Mouse (Mus musculus) intestine, postnatal 0 days (tissue): Measurements from ENCODE around the gene Mief2. TPM values are rescaled to one million over a fixed set of nuclear protein-coding genes. Genes with fewer than 3 reads are reported as not detected.
A peak's percentile ranks its signal among the peaks of the same experiment; 100 is the strongest.

ENCODE experiments used
- ATAC-seq: fragments of 200-750 bp; cut with Nextera tagmentation; 2 replicates; pipeline ENCODE4 v1.8.0; 2017; ENCODE audit warnings: mild to moderate bottlenecking, moderate TSS enrichment, moderate library complexity
- H3K27ac ChIP-seq: fragments of 300-500 bp; sonication (generic); 2 replicates; pipeline ENCODE4 v1.5.1; 2014; ENCODE audit warnings: mild to moderate bottlenecking, low read depth, low read length, moderate library complexity
- H3K27me3 ChIP-seq: fragments of 300-500 bp; sonication (generic); replicated peaks from 2 replicates; pipeline ENCODE4 v1.6.1; 2014; ENCODE audit warnings: low read length, mixed read lengths; ENCODE audit not compliant: control insufficient read depth, insufficient read depth
- H3K36me3 ChIP-seq: fragments of 300-500 bp; sonication (generic); 2 replicates; pipeline ENCODE4 v1.6.1; 2014; ENCODE audit warnings: mild to moderate bottlenecking, moderate library complexity; ENCODE audit not compliant: control insufficient read depth, insufficient read depth
- H3K4me1 ChIP-seq: fragments of 300-500 bp; sonication (generic); replicated peaks from 2 replicates; pipeline ENCODE4 v1.6.1; 2014; ENCODE audit warnings: antibody characterized with exemption, low read length, mixed read lengths; ENCODE audit not compliant: control insufficient read depth, insufficient read depth
- H3K4me2 ChIP-seq: fragments of 300-500 bp; sonication (generic); replicated peaks from 2 replicates; pipeline ENCODE4 v1.6.1; 2014; ENCODE audit warnings: low read depth, mild to moderate bottlenecking, moderate library complexity
- H3K4me3 ChIP-seq: fragments of 300-500 bp; sonication (generic); 2 replicates; pipeline ENCODE4 v1.5.1; 2014; ENCODE audit warnings: low read depth, low read length
- H3K9ac ChIP-seq: fragments of 300-500 bp; sonication (generic); 2 replicates; pipeline ENCODE4 v1.6.1; 2014; ENCODE audit warnings: mild to moderate bottlenecking, low read depth, low read length
- H3K9me3 ChIP-seq: fragments of 300-500 bp; sonication (generic); 2 replicates; pipeline ENCODE4 v1.6.1; 2016; ENCODE audit warnings: mixed run types; ENCODE audit not compliant: control insufficient read depth
- CTCF ChIP-seq: sonication (generic); IDR thresholded peaks from 2 replicates; pipeline ENCODE4 v1.5.1; 2016; ENCODE audit warnings: low read depth, mild to moderate bottlenecking, control low read depth, antibody characterized with exemption, moderate library complexity
- WGBS: fragments of 180-500 bp; shearing (Covaris S2); extraction: QIAGEN DNeasy Blood & Tissue Kit; methylation state at CpG from one replicate; pipeline ENCODE4 v1.1.7; 2014; 5-methylcytosine and 5-hydroxymethylcytosine counted together
- polyA plus RNA-seq: library from polyadenylated mRNA; unstranded; fragments of >200 nt; fragmentation: Nextera tagmentation; extraction: Ambion mirVana; gene quantifications from 2 replicates; pipeline ENCODE4 v1.2.1, GENCODE M21; 2015

The Mief2 gene
- polyA plus RNA-seq, 1 experiment from 2014 or later, result 7.3 TPM

DNA sequence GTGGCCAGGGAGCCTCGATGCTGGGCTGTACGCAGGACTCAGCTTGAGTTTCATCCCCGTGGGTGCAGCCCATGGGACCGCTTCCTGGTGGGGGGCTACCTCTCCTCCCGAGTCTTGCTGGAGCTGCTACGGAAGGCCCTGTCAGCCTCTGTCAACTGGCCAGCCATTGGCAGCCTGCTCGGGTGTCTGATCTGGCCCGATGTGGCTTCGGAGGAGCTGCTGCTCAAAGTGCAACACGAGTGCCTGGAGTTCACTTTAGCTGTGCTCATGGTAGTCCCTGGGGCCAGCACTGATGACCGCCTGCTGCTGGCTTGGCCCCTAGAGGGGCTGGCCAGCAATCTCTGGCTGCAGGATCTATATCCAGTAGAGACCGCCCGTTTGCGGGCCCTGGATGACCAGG, 3.1 kb downstream of the Mief2 start:
- Histone ChIP-seq H3K4me1 (no peaks in the 10 kb centered on the region; the same call in 1 of the 2 replicates), H3K27me3 (no peaks in the 10 kb centered on the region), H3K9me3 (no peaks in the 10 kb centered on the region), H3K4me2 (no peak overlapping the region), H3K36me3 (peaks cover 6% of the 10 kb centered on the region; the same call in 1 of the 2 replicates), H3K9ac (no peak overlapping the region), H3K4me3 (no peak overlapping the region), H3K27ac (no peak overlapping the region)
- TF ChIP-seq CTCF, result no peak
- 93% methylated on average over 14 of the region's 14 CpGs for WGBS
- no peak for ATAC-seq

- Histone ChIP-seq H3K4me2 (no peak overlapping the region), H3K9me3 (no peaks in the 10 kb centered on the region), H3K36me3 (peaks cover 6% of the 10 kb centered on the region; the same call in 1 of the 2 replicates), H3K4me1 (no peaks in the 10 kb centered on the region), H3K27ac (no peak overlapping the region), H3K4me3 (no peak overlapping the region), H3K9ac (no peak overlapping the region), H3K27me3 (no peaks in the 10 kb centered on the region)
- 46% methylated on average over 2 of the region's 2 CpGs for WGBS
- 0 out of 2 replicates have a peak, but pooled peaks have one; percentile 28 for ATAC-seq
- no peak for TF ChIP-seq CTCF
Measured at GRCm38 (mm10) chr11:60734206-60734605, 6.0 kb downstream of the Mief2 start.

DNA sequence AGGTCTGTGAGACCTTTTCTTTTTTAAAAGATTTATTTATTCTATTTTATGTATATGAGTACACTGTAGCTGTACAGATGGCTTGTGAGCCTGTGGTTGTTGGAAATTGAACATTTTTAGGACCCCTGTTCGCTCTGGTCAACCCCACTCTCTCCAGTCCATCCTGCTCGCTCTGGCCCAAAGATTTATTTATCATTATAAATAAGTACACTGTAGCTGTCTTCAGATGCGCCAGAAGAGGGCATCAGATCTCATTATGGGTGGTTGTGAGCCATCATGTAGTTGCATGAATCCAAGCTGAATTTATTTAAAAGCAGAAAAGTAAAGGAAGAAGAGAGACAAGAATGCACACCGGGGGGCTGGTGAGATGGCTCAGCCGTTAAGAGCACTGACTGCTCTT, 7.0 kb downstream of the Mief2 start:
- no peaks in the 10 kb centered on the region for H3K27me3 ChIP-seq
- 79% methylated on average over 5 of the region's 5 CpGs for WGBS
- H3K9ac ChIP-seq, result no peak overlapping the region
- H3K9me3 ChIP-seq, result no peaks in the 10 kb centered on the region
- H3K27ac ChIP-seq, result no peak overlapping the region
- ATAC-seq, result no peak
- peak; percentile 33 for TF ChIP-seq CTCF
- no peak overlapping the region for H3K4me3 ChIP-seq
- peaks cover 13% of the 10 kb centered on the region; the same call in 1 of the 2 replicates for H3K36me3 ChIP-seq
- H3K4me1 ChIP-seq, result no peaks in the 10 kb centered on the region
- H3K4me2 ChIP-seq, result no peak overlapping the region

DNA sequence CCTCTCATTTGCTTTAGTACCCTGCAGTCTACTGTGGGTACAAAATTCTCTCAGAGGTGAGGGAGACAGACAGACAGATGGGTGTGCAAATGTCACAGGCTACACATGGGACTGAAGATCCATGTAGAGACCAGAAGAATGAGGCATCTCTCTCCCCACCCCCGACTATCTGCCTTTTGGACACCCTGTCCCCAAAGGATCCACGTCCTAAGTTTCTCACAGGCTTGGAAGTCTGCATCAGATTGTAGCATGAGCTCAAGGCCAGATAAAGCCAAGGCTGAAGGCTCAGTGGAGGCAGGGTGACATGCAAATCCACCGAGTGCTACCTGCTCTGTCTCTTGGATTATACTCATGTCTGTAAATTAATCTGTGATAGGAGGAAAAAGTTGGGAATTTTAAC, 8.3 kb downstream of the Mief2 start:
- Histone ChIP-seq H3K4me2 (no peak overlapping the region), H3K36me3 (peaks cover 22% of the 10 kb centered on the region; the same call in 1 of the 2 replicates), H3K27ac (no peak overlapping the region), H3K4me1 (no peaks in the 10 kb centered on the region), H3K4me3 (no peak overlapping the region), H3K27me3 (no peaks in the 10 kb centered on the region), H3K9me3 (no peaks in the 10 kb centered on the region), H3K9ac (no peak overlapping the region)
- no peak for TF ChIP-seq CTCF
- ATAC-seq, result no peak
- 84% methylated on average over 3 of the region's 3 CpGs for WGBS

GRCm38 (mm10) chr11:60737450-60737849, 9.3 kb downstream of the Mief2 start:
- H3K9ac ChIP-seq, result no peak overlapping the region
- no peak overlapping the region for H3K27ac ChIP-seq
- ATAC-seq, result no peak
- no peak overlapping the region for H3K4me2 ChIP-seq
- H3K4me3 ChIP-seq, result no peak overlapping the region
- no peaks in the 10 kb centered on the region for H3K27me3 ChIP-seq
- TF ChIP-seq CTCF, result no peak
- no peaks in the 10 kb centered on the region for H3K9me3 ChIP-seq
- H3K36me3 ChIP-seq, result peaks cover 28% of the 10 kb centered on the region
- no peaks in the 10 kb centered on the region for H3K4me1 ChIP-seq

GRCm38 (mm10) chr11:60740321-60740720, 12.1 kb downstream of the Mief2 start:
- Histone ChIP-seq H3K4me2 (no peak overlapping the region), H3K4me3 (no peak overlapping the region)
- WGBS, result 80% methylated on average over 3 of the region's 3 CpGs

GRCm38 (mm10) chr11:60755570-60755969, 27.4 kb downstream of the Mief2 start:
- Histone ChIP-seq H3K27me3 (no peaks in the 10 kb centered on the region), H3K9me3 (no peaks in the 10 kb centered on the region), H3K4me1 (no peaks in the 10 kb centered on the region), H3K4me3 (no peak overlapping the region), H3K4me2 (no peak overlapping the region), H3K27ac (no peak overlapping the region), H3K9ac (no peak overlapping the region), H3K36me3 (peaks cover 45% of the 10 kb centered on the region)
- no peak for ATAC-seq
- TF ChIP-seq CTCF, result no peak
- WGBS, result 84% methylated on average over 7 of the region's 7 CpGs

More at GRCm38 (mm10) chr11:60740321-60740720, 12.1 kb downstream of the Mief2 start:
- H3K27me3 ChIP-seq, result no peaks in the 10 kb centered on the region
- H3K9ac ChIP-seq, result no peak overlapping the region
- no peaks in the 10 kb centered on the region for H3K9me3 ChIP-seq
- H3K4me1 ChIP-seq, result no peaks in the 10 kb centered on the region
- ATAC-seq, result no peak
- H3K27ac ChIP-seq, result no peak overlapping the region
- H3K36me3 ChIP-seq, result peaks cover 45% of the 10 kb centered on the region
- no peak for TF ChIP-seq CTCF
